Mouse (Mus musculus) neural tube, embryonic 14.5 days (tissue): ENCODE measurements around the gene Neurog2. TPM values are rescaled to one million over a fixed set of nuclear protein-coding genes. Genes with fewer than 3 reads are reported as not detected.

Experiments used
- ATAC-seq: fragments of 200-750 bp; cut with Nextera tagmentation; 2 replicates; pipeline ENCODE4 v1.8.0; 2017; ENCODE audit warnings: low read depth, mild to moderate bottlenecking, moderate TSS enrichment, moderate library complexity
- H3K27ac ChIP-seq: fragments of 300-500 bp; sonication (generic); 2 replicates; pipeline ENCODE4 v1.5.1; 2014; ENCODE audit warnings: low read depth, mild to moderate bottlenecking, control low read depth, low read length, moderate library complexity, mixed read lengths
- H3K27me3 ChIP-seq: fragments of 300-500 bp; sonication (generic); 2 replicates; pipeline ENCODE4 v1.6.1; 2014; ENCODE audit warnings: low read length; ENCODE audit not compliant: control insufficient read depth, insufficient read depth
- H3K36me3 ChIP-seq: fragments of 300-500 bp; sonication (generic); 2 replicates; pipeline ENCODE4 v1.6.1; 2014; ENCODE audit warnings: low read length, mixed read lengths; ENCODE audit not compliant: control insufficient read depth, insufficient read depth
- H3K4me1 ChIP-seq: fragments of 300-500 bp; sonication (generic); 2 replicates; pipeline ENCODE4 v1.6.1; 2014; ENCODE audit warnings: low read length; ENCODE audit not compliant: control insufficient read depth, insufficient read depth
- H3K4me2 ChIP-seq: fragments of 300-500 bp; sonication (generic); 2 replicates; pipeline ENCODE4 v1.6.1; 2014; ENCODE audit warnings: mild to moderate bottlenecking, low read depth, low read length, control low read depth
- H3K4me3 ChIP-seq: fragments of 300-500 bp; sonication (generic); 2 replicates; pipeline ENCODE4 v1.5.1; 2014; ENCODE audit warnings: low read depth, low read length, control low read depth, mixed read lengths
- H3K9ac ChIP-seq: fragments of 300-500 bp; sonication (generic); replicated peaks from 2 replicates; pipeline ENCODE4 v1.6.1; 2014; ENCODE audit warnings: low read depth, mild to moderate bottlenecking, control low read depth, low read length, mixed read lengths
- H3K9me3 ChIP-seq: fragments of 300-500 bp; sonication (generic); 2 replicates; pipeline ENCODE4 v1.6.1; 2016; ENCODE audit warnings: low read length; ENCODE audit not compliant: control insufficient read depth
- WGBS: fragments of 180-500 bp; shearing (Covaris S2); extraction: QIAGEN DNeasy Blood & Tissue Kit; methylation state at CpG from one replicate; pipeline ENCODE4 v1.1.7; 2014; 5-methylcytosine and 5-hydroxymethylcytosine counted together
- polyA plus RNA-seq: library from polyadenylated mRNA; unstranded; fragments of >200 nt; fragmentation: Nextera tagmentation; extraction: Ambion mirVana; gene quantifications from 2 replicates; pipeline ENCODE4 v1.2.1, GENCODE M21; 2014

Gene Neurog2
- polyA plus RNA-seq, 1 experiment from 2014 or later = 3.3 TPM

- 3% methylated on average over 37 of the region's 37 CpGs for whole genome bisulfite sequencing
- Histone ChIP-seq H3K36me3 (no peaks in the 10 kb centered on the region), H3K4me3 (no peak overlapping the region), H3K27me3 (peaks cover 46% of the 10 kb centered on the region), H3K9ac (no peak overlapping the region), H3K9me3 (no peaks in the 10 kb centered on the region), H3K4me2 (no peak overlapping the region), H3K27ac (no peak overlapping the region), H3K4me1 (peaks cover 17% of the 10 kb centered on the region; the same call in 1 of the 2 replicates)
- ATAC-seq = no peak
Observed at GRCm38 (mm10) chr3:127628311-127629184, 4.4 kb upstream of the Neurog2 start.

- H3K9me3 ChIP-seq = no peaks in the 10 kb centered on the region
- H3K4me1 ChIP-seq = peaks cover 22% of the 10 kb centered on the region; the same call in 1 of the 2 replicates
- no peak overlapping the region for H3K4me3 ChIP-seq
- H3K27me3 ChIP-seq = peaks cover 43% of the 10 kb centered on the region
- no peak overlapping the region for H3K27ac ChIP-seq
- no peak for ATAC-seq
- H3K4me2 ChIP-seq = no peak overlapping the region
- H3K9ac ChIP-seq = no peak overlapping the region
- WGBS = 9% methylated on average over 1 of the region's 1 CpGs
- no peaks in the 10 kb centered on the region for H3K36me3 ChIP-seq
Observed at GRCm38 (mm10) chr3:127630190-127630589, 2.7 kb upstream of the Neurog2 start.

DNA sequence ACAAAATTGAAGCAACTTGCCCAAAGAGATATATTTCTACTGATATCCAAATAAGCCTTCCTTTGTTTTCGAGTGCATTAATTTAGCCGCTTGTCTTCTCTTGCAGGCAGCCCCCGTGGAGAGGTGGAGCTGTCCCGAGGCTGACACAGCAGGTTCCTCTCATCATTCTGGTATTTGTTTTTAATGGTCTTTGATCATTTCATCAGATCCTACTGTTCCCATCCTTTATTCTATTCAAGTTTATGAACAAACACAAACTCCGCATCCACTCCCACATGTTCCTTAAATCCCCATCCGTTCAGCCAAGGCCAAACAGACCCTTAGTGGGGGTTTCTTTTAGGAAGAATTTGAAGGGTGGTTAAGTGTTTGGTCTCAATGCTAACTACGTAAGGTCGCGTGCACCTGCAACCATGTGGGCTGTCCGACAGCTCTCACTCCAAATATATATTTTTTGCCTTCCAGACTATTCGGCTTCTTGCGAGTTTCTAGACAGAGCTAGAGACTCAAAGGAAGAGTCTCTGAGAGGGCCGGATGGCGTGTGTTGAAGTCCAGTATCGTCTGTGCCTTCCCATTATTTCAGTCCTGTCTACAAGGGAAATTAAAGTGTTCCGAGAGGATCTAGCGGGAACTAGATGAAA is 2.1 kb upstream of the Neurog2 start:
- H3K9ac ChIP-seq = no peak overlapping the region
- no peaks in the 10 kb centered on the region for H3K9me3 ChIP-seq
- H3K36me3 ChIP-seq = no peaks in the 10 kb centered on the region
- WGBS = 4% methylated on average over 17 of the region's 17 CpGs
- H3K4me2 ChIP-seq = no peak overlapping the region
- H3K4me1 ChIP-seq = peaks cover 19% of the 10 kb centered on the region; the same call in 1 of the 2 replicates
- H3K27ac ChIP-seq = no peak overlapping the region
- peaks cover 38% of the 10 kb centered on the region for H3K27me3 ChIP-seq
- no peak for ATAC-seq
- no peak overlapping the region for H3K4me3 ChIP-seq

- no peak for ATAC-seq
- H3K27me3 ChIP-seq = peaks cover 33% of the 10 kb centered on the region
Observed at GRCm38 (mm10) chr3:127631582-127631981, 1.4 kb upstream of the Neurog2 start.

DNA sequence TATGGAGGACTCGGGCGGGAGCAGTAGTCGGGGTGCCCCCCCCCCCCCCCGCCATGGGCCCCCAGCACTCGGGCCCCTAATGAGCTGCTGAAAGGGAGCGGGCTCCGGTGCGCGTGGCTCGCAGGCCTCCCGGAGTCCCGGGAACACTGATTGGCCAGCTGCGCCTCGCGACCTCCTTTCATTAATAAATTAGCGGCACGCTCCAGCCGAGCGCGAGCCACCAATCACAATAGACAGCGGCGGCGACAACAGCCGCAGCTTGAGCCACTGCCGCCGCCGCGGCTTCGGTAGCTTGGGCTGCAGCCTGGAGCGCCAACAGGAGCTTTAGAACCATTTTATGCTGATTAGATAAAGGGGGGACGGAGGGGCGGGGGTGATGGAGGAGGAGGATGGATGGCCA is 404 bp upstream of the Neurog2 start:
- H3K4me1 ChIP-seq = peaks cover 19% of the 10 kb centered on the region; the same call in 1 of the 2 replicates
- H3K4me3 ChIP-seq = peak overlapping the region; percentile 49
- H3K27me3 ChIP-seq = peaks cover 28% of the 10 kb centered on the region
- H3K36me3 ChIP-seq = no peaks in the 10 kb centered on the region
- peak overlapping the region; percentile 39; the same call in 1 of the 2 replicates for H3K9ac ChIP-seq
- H3K9me3 ChIP-seq = no peaks in the 10 kb centered on the region
- H3K27ac ChIP-seq = no peak overlapping the region
- peak; percentile 76 for ATAC-seq
- WGBS = under 1% methylated on average over 31 of the region's 32 CpGs
- peak overlapping the region; percentile 91 for H3K4me2 ChIP-seq

More at GRCm38 (mm10) chr3:127631582-127631981, 1.4 kb upstream of the Neurog2 start:
- Histone ChIP-seq H3K36me3 (no peaks in the 10 kb centered on the region), H3K4me3 (no peak overlapping the region), H3K27ac (no peak overlapping the region), H3K9me3 (no peaks in the 10 kb centered on the region), H3K4me1 (peaks cover 19% of the 10 kb centered on the region; the same call in 1 of the 2 replicates), H3K9ac (no peak overlapping the region), H3K4me2 (peak overlapping the region; percentile 18; the same call in 1 of the 2 replicates)
- WGBS = 0% methylated on average over 10 of the region's 10 CpGs

GRCm38 (mm10) chr3:127634101-127634983 is 1.4 kb downstream of the Neurog2 start:
- peak overlapping the region; percentile 39 for H3K27ac ChIP-seq
- peaks cover 17% of the 10 kb centered on the region; the same call in 1 of the 2 replicates for H3K4me1 ChIP-seq
- no peaks in the 10 kb centered on the region for H3K36me3 ChIP-seq
- peak overlapping the region; percentile 91 for H3K4me2 ChIP-seq
- H3K4me3 ChIP-seq = peak overlapping the region; percentile 49
- H3K27me3 ChIP-seq = peaks cover 21% of the 10 kb centered on the region
- WGBS = under 1% methylated on average over 58 of the region's 58 CpGs
- H3K9me3 ChIP-seq = no peaks in the 10 kb centered on the region
- ATAC-seq = peak; percentile 83
- H3K9ac ChIP-seq = peak overlapping the region; percentile 29

GRCm38 (mm10) chr3:127634984-127635349 is 2.0 kb downstream of the Neurog2 start:
- ATAC-seq = no peak
- no peaks in the 10 kb centered on the region for H3K36me3 ChIP-seq
- H3K9ac ChIP-seq = peak overlapping the region; percentile 29; the same call in 1 of the 2 replicates
- peaks cover 17% of the 10 kb centered on the region for H3K4me1 ChIP-seq
- WGBS = 3% methylated on average over 3 of the region's 3 CpGs
- H3K9me3 ChIP-seq = no peaks in the 10 kb centered on the region
- peak overlapping the region; percentile 91 for H3K4me2 ChIP-seq
- H3K27me3 ChIP-seq = peaks cover 15% of the 10 kb centered on the region
- peak overlapping the region; percentile 49 for H3K4me3 ChIP-seq
- no peak overlapping the region for H3K27ac ChIP-seq

DNA sequence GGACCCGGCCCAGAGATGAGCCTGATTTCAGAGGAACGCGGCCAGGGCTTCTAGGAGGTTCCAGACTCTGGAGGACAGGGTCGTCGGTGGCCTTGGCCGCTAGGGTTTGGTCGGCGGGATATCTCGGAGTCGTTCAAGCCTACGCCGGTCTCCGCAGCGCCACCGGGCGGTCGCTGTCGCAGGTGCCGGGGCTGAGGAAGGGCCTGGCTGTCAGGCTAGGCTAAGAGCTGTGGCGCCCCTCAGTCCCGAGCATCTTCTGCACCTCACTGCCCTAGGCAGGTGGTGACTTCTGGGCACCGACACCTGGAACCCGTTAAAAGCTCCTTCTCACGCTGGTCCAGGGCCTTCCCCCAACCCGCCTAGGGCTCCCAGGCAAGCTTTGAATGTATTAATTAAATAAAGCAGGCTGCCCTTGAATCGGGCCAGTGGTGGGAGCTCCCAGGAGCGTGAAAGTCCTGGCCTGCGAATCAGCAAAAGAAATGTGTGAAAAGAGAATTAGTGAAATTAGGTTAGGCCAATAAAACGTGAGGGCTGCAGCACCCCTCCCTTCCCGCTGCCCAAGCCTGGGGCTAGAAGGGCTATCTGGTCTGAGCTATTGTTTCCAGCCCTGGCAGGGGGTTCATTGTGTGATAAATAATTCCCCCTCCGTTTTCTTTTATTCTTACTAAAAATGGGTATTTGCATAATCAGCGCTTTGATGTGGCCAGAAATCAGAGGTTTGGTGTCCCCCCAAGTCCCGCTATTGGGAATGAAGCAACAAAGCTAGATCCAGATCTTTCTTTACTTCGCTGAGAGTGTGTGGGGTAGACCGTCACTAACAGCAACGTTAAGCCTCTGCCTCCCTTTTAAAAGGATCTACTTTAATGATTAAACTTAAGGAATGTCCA is 7.2 kb downstream of the Neurog2 start:
- no peak overlapping the region for H3K9ac ChIP-seq
- H3K36me3 ChIP-seq = no peaks in the 10 kb centered on the region

More for the DNA sequence above, 7.2 kb downstream of the Neurog2 start:
- under 1% methylated on average over 36 of the region's 36 CpGs for WGBS
- ATAC-seq = peak; percentile 78
- H3K4me3 ChIP-seq = no peak overlapping the region
- H3K27me3 ChIP-seq = peaks cover 12% of the 10 kb centered on the region
- no peak overlapping the region for H3K27ac ChIP-seq
- H3K4me2 ChIP-seq = peak overlapping the region; percentile 3; the same call in 1 of the 2 replicates
- H3K9me3 ChIP-seq = no peaks in the 10 kb centered on the region
- H3K4me1 ChIP-seq = peaks cover 10% of the 10 kb centered on the region
